Mouse (Mus musculus): ENCODE results near the gene Plekha7.

DNA sequence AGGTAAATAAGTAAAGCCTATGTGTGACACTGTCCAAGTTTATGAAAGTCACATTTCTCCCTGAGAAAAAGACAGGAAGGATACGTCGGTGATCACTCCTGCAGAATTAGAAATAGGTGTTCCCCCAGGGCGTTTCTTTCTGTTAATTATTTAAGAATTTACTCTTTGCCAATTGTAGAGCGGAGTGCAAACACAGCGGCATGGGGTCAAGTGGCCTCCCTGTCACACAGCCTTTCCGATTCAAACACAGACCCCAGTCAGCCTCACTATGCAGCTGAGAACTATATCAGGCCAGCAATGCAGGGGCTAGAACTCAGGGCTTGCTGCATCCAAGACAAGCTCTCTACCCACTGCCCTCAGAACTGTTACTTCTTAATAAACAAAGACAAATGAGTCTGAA is 35.1 kb downstream of the Plekha7 start:
- TF ChIP-seq POLR2A (IDR thresholded peaks at IDR 0.05; ENCODE audit: insufficient read depth, low read depth, low read length) = no peak
- TF ChIP-seq CTCF (IDR thresholded peaks at IDR 0.05; ENCODE audit: insufficient read depth, low read depth, low read length) = no peak

All from olfactory bulb, adult 2 months (tissue).